Mouse (Mus musculus): ENCODE results near the gene Fam107a. TPM values are rescaled to one million over a fixed set of nuclear protein-coding genes. Genes with fewer than 3 reads are reported as not detected.

Gene Fam107a
- polyA plus RNA-seq (2014; fragmentation: Nextera tagmentation; extraction: Ambion mirVana), result 0.27 and 0.46 TPM in 2 replicates

- DNase-seq (ENCODE audit: low spot score), result no peak
- ATAC-seq (ENCODE audit: low FRiP score), result peak; percentile 58; the same call in 1 of the 2 replicates
- H3K4me2 ChIP-seq (replicated peaks; ENCODE audit: low read depth, low read length), result peak within 1 kb of the TSS; percentile 31
- no peaks in the 10 kb centered on the region for H3K9me3 ChIP-seq (ENCODE audit: control insufficient read depth, low read length)
- WGBS, result 13% methylated on average over 41 of the region's 41 CpGs
- peak within 1 kb of the TSS; percentile 23; the same call in 1 of the 2 replicates for H3K9ac ChIP-seq (ENCODE audit: low read depth, low read length)
- H3K27me3 ChIP-seq (ENCODE audit: control insufficient read depth, insufficient read depth, low read length), result peaks cover 34% of the 10 kb centered on the region
- peak within 1 kb of the TSS; percentile 24 for H3K4me3 ChIP-seq (ENCODE audit: low read depth, low read length)
- H3K36me3 ChIP-seq (ENCODE audit: control insufficient read depth, insufficient read depth, low read length), result no peaks in the 10 kb centered on the region
- H3K4me1 ChIP-seq (replicated peaks; ENCODE audit: control insufficient read depth, insufficient read depth, low read length), result 0 out of 2 replicates have a peak, but pooled peaks cover 6% of the 10 kb centered on the region
- no peak within 1 kb of the TSS for H3K27ac ChIP-seq (ENCODE audit: low read depth, low read length)
Observed at GRCm38 (mm10) chr14:8317194-8318097, at the start of gene Fam107a. Fam107a (minus strand) TSS chr14:8318023.

- H3K36me3 ChIP-seq (ENCODE audit: control insufficient read depth, insufficient read depth, low read length), result no peaks in the 10 kb centered on the region
- no peak overlapping the region for H3K4me2 ChIP-seq (replicated peaks; ENCODE audit: low read depth, low read length)
- DNase-seq (ENCODE audit: low spot score), result no peak
- no peak overlapping the region for H3K4me3 ChIP-seq (ENCODE audit: low read depth, low read length)
- H3K4me1 ChIP-seq (replicated peaks; ENCODE audit: control insufficient read depth, insufficient read depth, low read length), result no peaks in the 10 kb centered on the region
- H3K27me3 ChIP-seq (ENCODE audit: control insufficient read depth, insufficient read depth, low read length), result no peaks in the 10 kb centered on the region
- H3K27ac ChIP-seq (ENCODE audit: low read depth, low read length), result no peak overlapping the region
- no peak for ATAC-seq (ENCODE audit: low FRiP score)
- H3K9me3 ChIP-seq (ENCODE audit: control insufficient read depth, low read length), result no peaks in the 10 kb centered on the region
- WGBS, result 0% methylated on average over 1 of the region's 1 CpGs
- H3K9ac ChIP-seq (ENCODE audit: low read depth, low read length), result no peak overlapping the region
Observed at GRCm38 (mm10) chr14:8367121-8367520, 49.3 kb upstream of the Fam107a start.

GRCm38 (mm10) chr14:8365833-8366232 is 48.0 kb upstream of the Fam107a start:
- DNase-seq (ENCODE audit: low spot score), result no peak
- Histone ChIP-seq H3K4me3 (ENCODE audit: low read depth, low read length) (no peak overlapping the region), H3K27ac (ENCODE audit: low read depth, low read length) (no peak overlapping the region), H3K36me3 (ENCODE audit: control insufficient read depth, insufficient read depth, low read length) (no peaks in the 10 kb centered on the region), H3K4me1 (replicated peaks; ENCODE audit: control insufficient read depth, insufficient read depth, low read length) (no peaks in the 10 kb centered on the region), H3K9me3 (ENCODE audit: control insufficient read depth, low read length) (no peaks in the 10 kb centered on the region), H3K4me2 (replicated peaks; ENCODE audit: low read depth, low read length) (no peak overlapping the region), H3K27me3 (ENCODE audit: control insufficient read depth, insufficient read depth, low read length) (no peaks in the 10 kb centered on the region), H3K9ac (ENCODE audit: low read depth, low read length) (no peak overlapping the region)
- 71% methylated on average over 6 of the region's 6 CpGs for WGBS
- no peak for ATAC-seq (ENCODE audit: low FRiP score)

GRCm38 (mm10) chr14:8356836-8357235 is 39.0 kb upstream of the Fam107a start:
- Histone ChIP-seq H3K4me3 (ENCODE audit: low read depth, low read length) (no peak overlapping the region), H3K27me3 (ENCODE audit: control insufficient read depth, insufficient read depth, low read length) (no peaks in the 10 kb centered on the region), H3K27ac (ENCODE audit: low read depth, low read length) (no peak overlapping the region), H3K9me3 (ENCODE audit: control insufficient read depth, low read length) (no peaks in the 10 kb centered on the region), H3K4me1 (replicated peaks; ENCODE audit: control insufficient read depth, insufficient read depth, low read length) (no peaks in the 10 kb centered on the region), H3K36me3 (ENCODE audit: control insufficient read depth, insufficient read depth, low read length) (no peaks in the 10 kb centered on the region), H3K4me2 (replicated peaks; ENCODE audit: low read depth, low read length) (no peak overlapping the region), H3K9ac (ENCODE audit: low read depth, low read length) (no peak overlapping the region)
- DNase-seq (ENCODE audit: low spot score), result no peak
- 87% methylated on average over 9 of the region's 9 CpGs for WGBS
- 0 out of 2 replicates have a peak, but pooled peaks have one; percentile 28 for ATAC-seq (ENCODE audit: low FRiP score)

- Histone ChIP-seq H3K36me3 (ENCODE audit: control insufficient read depth, insufficient read depth, low read length) (no peaks in the 10 kb centered on the region), H3K27ac (ENCODE audit: low read depth, low read length) (no peak overlapping the region), H3K9ac (ENCODE audit: low read depth, low read length) (no peak overlapping the region), H3K27me3 (ENCODE audit: control insufficient read depth, insufficient read depth, low read length) (no peaks in the 10 kb centered on the region), H3K9me3 (ENCODE audit: control insufficient read depth, low read length) (no peaks in the 10 kb centered on the region), H3K4me2 (replicated peaks; ENCODE audit: low read depth, low read length) (no peak overlapping the region), H3K4me3 (ENCODE audit: low read depth, low read length) (no peak overlapping the region), H3K4me1 (replicated peaks; ENCODE audit: control insufficient read depth, insufficient read depth, low read length) (no peaks in the 10 kb centered on the region)
- DNase-seq (ENCODE audit: low spot score), result peak; percentile 87
- WGBS, result 44% methylated on average over 6 of the region's 6 CpGs
- ATAC-seq (ENCODE audit: low FRiP score), result peak; percentile 69; the same call in 1 of the 2 replicates
Observed at GRCm38 (mm10) chr14:8355999-8356501, 38.2 kb upstream of the Fam107a start.

GRCm38 (mm10) chr14:8348927-8349326 is 31.1 kb upstream of the Fam107a start:
- no peaks in the 10 kb centered on the region for H3K4me1 ChIP-seq (replicated peaks; ENCODE audit: control insufficient read depth, insufficient read depth, low read length)
- H3K9ac ChIP-seq (ENCODE audit: low read depth, low read length), result no peak overlapping the region
- WGBS, result 74% methylated on average over 9 of the region's 9 CpGs
- H3K9me3 ChIP-seq (ENCODE audit: control insufficient read depth, low read length), result no peaks in the 10 kb centered on the region
- no peaks in the 10 kb centered on the region for H3K27me3 ChIP-seq (ENCODE audit: control insufficient read depth, insufficient read depth, low read length)
- DNase-seq (ENCODE audit: low spot score) (no peak), ATAC-seq (ENCODE audit: low FRiP score) (no peak)
- no peak overlapping the region for H3K27ac ChIP-seq (ENCODE audit: low read depth, low read length)
- no peaks in the 10 kb centered on the region for H3K36me3 ChIP-seq (ENCODE audit: control insufficient read depth, insufficient read depth, low read length)
- no peak overlapping the region for H3K4me2 ChIP-seq (replicated peaks; ENCODE audit: low read depth, low read length)
- no peak overlapping the region for H3K4me3 ChIP-seq (ENCODE audit: low read depth, low read length)

- DNase-seq (ENCODE audit: low spot score) (peak; percentile 94), ATAC-seq (ENCODE audit: low FRiP score) (peak; percentile 73)
- Histone ChIP-seq H3K36me3 (ENCODE audit: control insufficient read depth, insufficient read depth, low read length) (no peaks in the 10 kb centered on the region), H3K4me2 (replicated peaks; ENCODE audit: low read depth, low read length) (no peak overlapping the region), H3K4me3 (ENCODE audit: low read depth, low read length) (no peak overlapping the region), H3K27me3 (ENCODE audit: control insufficient read depth, insufficient read depth, low read length) (no peaks in the 10 kb centered on the region), H3K9me3 (ENCODE audit: control insufficient read depth, low read length) (no peaks in the 10 kb centered on the region), H3K4me1 (replicated peaks; ENCODE audit: control insufficient read depth, insufficient read depth, low read length) (no peaks in the 10 kb centered on the region), H3K9ac (ENCODE audit: low read depth, low read length) (no peak overlapping the region), H3K27ac (ENCODE audit: low read depth, low read length) (no peak overlapping the region)
- 21% methylated on average over 7 of the region's 7 CpGs for WGBS
Observed at GRCm38 (mm10) chr14:8346255-8346997, 28.6 kb upstream of the Fam107a start.

- Histone ChIP-seq H3K4me3 (ENCODE audit: low read depth, low read length) (no peak overlapping the region), H3K9me3 (ENCODE audit: control insufficient read depth, low read length) (no peaks in the 10 kb centered on the region), H3K27ac (ENCODE audit: low read depth, low read length) (no peak overlapping the region), H3K4me2 (replicated peaks; ENCODE audit: low read depth, low read length) (no peak overlapping the region), H3K36me3 (ENCODE audit: control insufficient read depth, insufficient read depth, low read length) (no peaks in the 10 kb centered on the region), H3K27me3 (ENCODE audit: control insufficient read depth, insufficient read depth, low read length) (no peaks in the 10 kb centered on the region), H3K9ac (ENCODE audit: low read depth, low read length) (no peak overlapping the region), H3K4me1 (replicated peaks; ENCODE audit: control insufficient read depth, insufficient read depth, low read length) (no peaks in the 10 kb centered on the region)
- no peak for DNase-seq (ENCODE audit: low spot score)
- WGBS, result 57% methylated on average over 4 of the region's 4 CpGs
- no peak for ATAC-seq (ENCODE audit: low FRiP score)
Observed at GRCm38 (mm10) chr14:8345566-8345965, 27.7 kb upstream of the Fam107a start.
